Mouse (Mus musculus) myocyte (in vitro differentiated cells): ENCODE results near the gene Gltp.

Experiments
- MAX ChIP-seq: IDR thresholded peaks from one replicate; pipeline ENCODE4 v1.6.1; 2011; ENCODE audit warnings: low read depth, mild to moderate bottlenecking, control low read depth
- POLR2A ChIP-seq: IDR thresholded peaks from one replicate; pipeline ENCODE4 v1.6.1; 2011; ENCODE audit warnings: low read depth, mild to moderate bottlenecking, control low read depth, moderate library complexity; ENCODE audit not compliant: insufficient read length

DNA sequence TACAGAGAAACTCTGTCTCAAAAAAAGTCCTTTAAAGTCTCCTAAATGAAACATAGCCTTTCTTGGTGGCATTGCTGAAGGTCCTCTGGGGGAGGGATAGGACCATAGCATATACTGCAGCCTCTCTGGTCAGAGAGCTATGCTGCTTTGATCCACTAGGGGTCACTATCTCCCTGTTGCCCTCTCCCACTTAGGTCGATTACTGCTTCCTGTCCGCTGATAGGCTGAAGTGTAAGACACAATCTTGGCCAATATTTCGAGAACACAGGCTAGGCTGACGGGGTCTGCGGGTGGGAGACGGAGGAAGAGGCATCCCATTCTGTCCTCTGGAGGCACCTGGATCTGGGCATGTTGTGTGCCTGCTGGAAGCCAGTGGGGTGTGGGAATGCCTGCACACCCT, 70.5 kb downstream of the Gltp start:
- TF ChIP-seq POLR2A (no peak), MAX (no peak)
